Mouse (Mus musculus): Measurements from ENCODE around the gene Ldah. TPM values are rescaled to one million over a fixed set of nuclear protein-coding genes. Genes with fewer than 3 reads are reported as not detected.

Ldah gene
- polyA plus RNA-seq, 1 experiment from 2014 or later: 63.2 TPM

- H3K27ac ChIP-seq: no peak overlapping the region
- H3K9ac ChIP-seq (replicated peaks): no peak overlapping the region
- WGBS: 74% methylated on average over 6 of the region's 6 CpGs
- H3K27me3 ChIP-seq: peaks cover 8% of the 10 kb centered on the region; the same call in 1 of the 2 replicates
- ATAC-seq: no peak
- H3K4me1 ChIP-seq (replicated peaks): peaks cover 21% of the 10 kb centered on the region
- H3K4me3 ChIP-seq (replicated peaks): no peak overlapping the region
- peaks cover 9% of the 10 kb centered on the region for H3K36me3 ChIP-seq
- H3K4me2 ChIP-seq (replicated peaks): no peak overlapping the region
- H3K9me3 ChIP-seq: no peaks in the 10 kb centered on the region
These were observed 81.2 kb downstream of the Ldah start for GRCm38 (mm10) chr12:8289099-8289498.

GRCm38 (mm10) chr12:8289499-8289898, 81.6 kb downstream of the Ldah start:
- H3K27me3 ChIP-seq: peaks cover 11% of the 10 kb centered on the region; the same call in 1 of the 2 replicates
- peaks cover 6% of the 10 kb centered on the region for H3K36me3 ChIP-seq
- no peak overlapping the region for H3K4me3 ChIP-seq (replicated peaks)
- no peak overlapping the region for H3K4me2 ChIP-seq (replicated peaks)
- ATAC-seq: no peak
- WGBS: 94% methylated on average over 8 of the region's 8 CpGs
- H3K9ac ChIP-seq (replicated peaks): no peak overlapping the region
- H3K27ac ChIP-seq: no peak overlapping the region
- no peaks in the 10 kb centered on the region for H3K9me3 ChIP-seq
- H3K4me1 ChIP-seq (replicated peaks): peaks cover 21% of the 10 kb centered on the region

GRCm38 (mm10) chr12:8291157-8291853, 83.4 kb downstream of the Ldah start:
- Histone ChIP-seq H3K4me2 (replicated peaks) (no peak overlapping the region), H3K36me3 (no peaks in the 10 kb centered on the region; the same call in 1 of the 2 replicates), H3K4me1 (replicated peaks) (peaks cover 21% of the 10 kb centered on the region), H3K27ac (no peak overlapping the region), H3K9ac (replicated peaks) (no peak overlapping the region), H3K9me3 (no peaks in the 10 kb centered on the region), H3K27me3 (peaks cover 29% of the 10 kb centered on the region), H3K4me3 (replicated peaks) (no peak overlapping the region)
- ATAC-seq: peak; percentile 83
- 44% methylated on average over 15 of the region's 15 CpGs for WGBS

GRCm38 (mm10) chr12:8295307-8295913, 87.5 kb downstream of the Ldah start:
- Histone ChIP-seq H3K27me3 (peaks cover 70% of the 10 kb centered on the region), H3K9me3 (no peaks in the 10 kb centered on the region), H3K4me3 (replicated peaks) (no peak overlapping the region), H3K27ac (no peak overlapping the region), H3K4me2 (replicated peaks) (no peak overlapping the region), H3K36me3 (no peaks in the 10 kb centered on the region), H3K9ac (replicated peaks) (no peak overlapping the region), H3K4me1 (replicated peaks) (peaks cover 38% of the 10 kb centered on the region)
- WGBS: 60% methylated on average over 6 of the region's 6 CpGs
- no peak for ATAC-seq

- H3K27ac ChIP-seq: no peak overlapping the region
- 86% methylated on average over 2 of the region's 2 CpGs for WGBS
- no peak overlapping the region for H3K4me2 ChIP-seq (replicated peaks)
- no peak overlapping the region for H3K4me3 ChIP-seq (replicated peaks)
- H3K9ac ChIP-seq (replicated peaks): no peak overlapping the region
- H3K27me3 ChIP-seq: peaks cover 77% of the 10 kb centered on the region
- no peak for ATAC-seq
- no peaks in the 10 kb centered on the region for H3K36me3 ChIP-seq
- no peaks in the 10 kb centered on the region for H3K9me3 ChIP-seq
- peaks cover 34% of the 10 kb centered on the region for H3K4me1 ChIP-seq (replicated peaks)
These were observed 88.2 kb downstream of the Ldah start for GRCm38 (mm10) chr12:8296154-8296553.

- H3K9ac ChIP-seq (replicated peaks): no peak overlapping the region; the same call in 1 of the 2 replicates
- H3K36me3 ChIP-seq: no peaks in the 10 kb centered on the region
- WGBS: 6% methylated on average over 34 of the region's 34 CpGs
- H3K9me3 ChIP-seq: no peaks in the 10 kb centered on the region
- peaks cover 35% of the 10 kb centered on the region for H3K4me1 ChIP-seq (replicated peaks)
- peak overlapping the region; percentile 41 for H3K4me3 ChIP-seq (replicated peaks)
- peak; percentile 7; the same call in 1 of the 2 replicates for ATAC-seq
- H3K4me2 ChIP-seq (replicated peaks): peak overlapping the region; percentile 55
- peaks cover 93% of the 10 kb centered on the region for H3K27me3 ChIP-seq
- H3K27ac ChIP-seq: no peak overlapping the region
These were observed 89.8 kb downstream of the Ldah start for GRCm38 (mm10) chr12:8297586-8298214.

- Histone ChIP-seq H3K27me3 (peaks cover 98% of the 10 kb centered on the region), H3K4me2 (replicated peaks) (peak overlapping the region; percentile 55), H3K27ac (no peak overlapping the region), H3K36me3 (no peaks in the 10 kb centered on the region), H3K9me3 (no peaks in the 10 kb centered on the region), H3K9ac (replicated peaks) (peak overlapping the region; percentile 53), H3K4me3 (replicated peaks) (peak overlapping the region; percentile 41), H3K4me1 (replicated peaks) (peaks cover 35% of the 10 kb centered on the region)
- under 1% methylated on average over 83 of the region's 85 CpGs for WGBS
- peak; percentile 0; the same call in 1 of the 2 replicates for ATAC-seq
These were observed 90.6 kb downstream of the Ldah start for GRCm38 (mm10) chr12:8298361-8299142.

GRCm38 (mm10) chr12:8299143-8300110, 91.5 kb downstream of the Ldah start:
- Histone ChIP-seq H3K4me3 (replicated peaks) (peak overlapping the region; percentile 11; the same call in 1 of the 2 replicates), H3K27ac (no peak overlapping the region), H3K4me1 (replicated peaks) (peaks cover 35% of the 10 kb centered on the region), H3K9me3 (no peaks in the 10 kb centered on the region), H3K36me3 (no peaks in the 10 kb centered on the region), H3K27me3 (peaks cover 99% of the 10 kb centered on the region), H3K9ac (replicated peaks) (no peak overlapping the region), H3K4me2 (replicated peaks) (peak overlapping the region; percentile 55; the same call in 1 of the 2 replicates)
- no peak for ATAC-seq
- WGBS: 3% methylated on average over 34 of the region's 34 CpGs

GRCm38 (mm10) chr12:8300111-8300480, 92.2 kb downstream of the Ldah start:
- 7% methylated on average over 10 of the region's 10 CpGs for WGBS
- 0 out of 2 replicates have a peak overlapping the region, but pooled peaks have one; percentile 4 for H3K4me3 ChIP-seq (replicated peaks)
- no peak overlapping the region for H3K27ac ChIP-seq
- no peak overlapping the region for H3K9ac ChIP-seq (replicated peaks)
- peaks cover 97% of the 10 kb centered on the region for H3K27me3 ChIP-seq
- no peak overlapping the region for H3K4me2 ChIP-seq (replicated peaks)
- H3K4me1 ChIP-seq (replicated peaks): peaks cover 35% of the 10 kb centered on the region
- ATAC-seq: no peak
- H3K36me3 ChIP-seq: no peaks in the 10 kb centered on the region
- no peaks in the 10 kb centered on the region for H3K9me3 ChIP-seq

GRCm38 (mm10) chr12:8300521-8300920, 92.6 kb downstream of the Ldah start:
- 21% methylated on average over 5 of the region's 5 CpGs for WGBS
- Histone ChIP-seq H3K4me3 (replicated peaks) (0 out of 2 replicates have a peak overlapping the region, but pooled peaks have one; percentile 47), H3K27me3 (peaks cover 97% of the 10 kb centered on the region), H3K4me2 (replicated peaks) (peak overlapping the region; percentile 7; the same call in 1 of the 2 replicates), H3K9ac (replicated peaks) (no peak overlapping the region), H3K4me1 (replicated peaks) (peaks cover 35% of the 10 kb centered on the region), H3K27ac (no peak overlapping the region), H3K36me3 (no peaks in the 10 kb centered on the region), H3K9me3 (no peaks in the 10 kb centered on the region)
- no peak for ATAC-seq

Data from midbrain, embryonic 13.5 days (tissue).